Mouse (Mus musculus): ENCODE results near the gene Cenpe. TPM values are rescaled to one million over a fixed set of nuclear protein-coding genes. Genes with fewer than 3 reads are reported as not detected.

The Cenpe gene
- polyA plus RNA-seq, 1 experiment from 2014 or later, result 21.7 TPM

GRCm38 (mm10) chr3:135312916-135313491 is 100.7 kb downstream of the Cenpe start:
- 35% methylated on average over 2 of the region's 2 CpGs for WGBS
- Histone ChIP-seq H3K9ac (no peak overlapping the region), H3K4me2 (no peak overlapping the region)

GRCm38 (mm10) chr3:135313727-135314126 is 101.4 kb downstream of the Cenpe start:
- 80% methylated on average over 2 of the region's 2 CpGs for WGBS
- ATAC-seq (ENCODE audit: insufficient number of reproducible peaks, low FRiP score, low TSS enrichment, low read depth), result no peak

More at GRCm38 (mm10) chr3:135312916-135313491, 100.7 kb downstream of the Cenpe start:
- H3K4me3 ChIP-seq, result no peak overlapping the region
- no peak overlapping the region for H3K27ac ChIP-seq
- no peaks in the 10 kb centered on the region for H3K36me3 ChIP-seq
- H3K27me3 ChIP-seq, result no peaks in the 10 kb centered on the region
- peaks cover 2% of the 10 kb centered on the region; the same call in 1 of the 2 replicates for H3K4me1 ChIP-seq
- no peak for ATAC-seq (ENCODE audit: insufficient number of reproducible peaks, low FRiP score, low TSS enrichment, low read depth)
- no peaks in the 10 kb centered on the region for H3K9me3 ChIP-seq

GRCm38 (mm10) chr3:135314811-135315210 is 102.5 kb downstream of the Cenpe start:
- no peak overlapping the region for H3K27ac ChIP-seq
- H3K4me1 ChIP-seq, result no peaks in the 10 kb centered on the region
- no peak overlapping the region for H3K4me3 ChIP-seq
- ATAC-seq (ENCODE audit: insufficient number of reproducible peaks, low FRiP score, low TSS enrichment, low read depth), result no peak
- no peaks in the 10 kb centered on the region for H3K36me3 ChIP-seq
- no peaks in the 10 kb centered on the region for H3K9me3 ChIP-seq
- H3K4me2 ChIP-seq, result no peak overlapping the region
- no peak overlapping the region for H3K9ac ChIP-seq
- WGBS, result 67% methylated on average over 2 of the region's 2 CpGs
- H3K27me3 ChIP-seq, result no peaks in the 10 kb centered on the region

More at GRCm38 (mm10) chr3:135313727-135314126, 101.4 kb downstream of the Cenpe start:
- Histone ChIP-seq H3K27ac (no peak overlapping the region), H3K9me3 (no peaks in the 10 kb centered on the region), H3K4me1 (no peaks in the 10 kb centered on the region), H3K4me3 (no peak overlapping the region), H3K4me2 (no peak overlapping the region), H3K27me3 (no peaks in the 10 kb centered on the region), H3K36me3 (no peaks in the 10 kb centered on the region), H3K9ac (no peak overlapping the region)

- H3K9ac ChIP-seq, result no peak overlapping the region
- ATAC-seq (ENCODE audit: insufficient number of reproducible peaks, low FRiP score, low TSS enrichment, low read depth), result no peak
- no peak overlapping the region for H3K4me2 ChIP-seq
- 66% methylated on average over 9 of the region's 9 CpGs for WGBS
- no peaks in the 10 kb centered on the region for H3K36me3 ChIP-seq
- no peak overlapping the region for H3K27ac ChIP-seq
- no peaks in the 10 kb centered on the region for H3K4me1 ChIP-seq
- H3K4me3 ChIP-seq, result no peak overlapping the region
- H3K9me3 ChIP-seq, result no peaks in the 10 kb centered on the region
- no peaks in the 10 kb centered on the region for H3K27me3 ChIP-seq
Observed at GRCm38 (mm10) chr3:135315720-135316425, 103.5 kb downstream of the Cenpe start.

- Histone ChIP-seq H3K4me3 (no peak overlapping the region), H3K27me3 (no peaks in the 10 kb centered on the region), H3K9ac (no peak overlapping the region), H3K27ac (no peak overlapping the region), H3K4me2 (no peak overlapping the region), H3K4me1 (no peaks in the 10 kb centered on the region), H3K9me3 (no peaks in the 10 kb centered on the region), H3K36me3 (no peaks in the 10 kb centered on the region)
- 81% methylated on average over 11 of the region's 11 CpGs for WGBS
- no peak for ATAC-seq (ENCODE audit: insufficient number of reproducible peaks, low FRiP score, low TSS enrichment, low read depth)
Observed at GRCm38 (mm10) chr3:135318331-135318730, 106.0 kb downstream of the Cenpe start.

Other genes starting within 250 kb of the Cenpe start
- 9.8 and 14.7 TPM in 2 replicates for gene Bdh2, start 68.7 kb downstream of the Cenpe start, polyA plus RNA-seq (2015; fragmentation: Nextera tagmentation; extraction: Ambion mirVana)
- 2.6 and 6.4 TPM in 2 replicates for gene Slc9b2, start 95.2 kb downstream of the Cenpe start, polyA plus RNA-seq (2015; fragmentation: Nextera tagmentation; extraction: Ambion mirVana)
- gene Slc9b1, start 135.5 kb downstream of the Cenpe start, polyA plus RNA-seq (2015; fragmentation: Nextera tagmentation; extraction: Ambion mirVana), result 0.42 TPM in 1 of 2 replicates, not detected in the other
- gene Cisd2, start 211.4 kb downstream of the Cenpe start, polyA plus RNA-seq (2015; fragmentation: Nextera tagmentation; extraction: Ambion mirVana), result 49.4 and 51.0 TPM in 2 replicates
- 467 and 488 TPM in 2 replicates for gene Ube2d3, start 225.6 kb downstream of the Cenpe start, polyA plus RNA-seq (2015; fragmentation: Nextera tagmentation; extraction: Ambion mirVana)